Mouse (Mus musculus) spleen, postnatal 4 days (tissue): ENCODE data around the gene Cnot8.

Source experiments
- DNase-seq, 2 experiments: peaks; one replicate each; pipeline ENCODE4 v3.0.0; 2022; ENCODE audit warnings: low spot score in 2 of 2

Gene Cnot8

GRCm38 (mm10) chr11:58156871-58157270 is 52.9 kb downstream of the Cnot8 start:
- DNase-seq = no peak

GRCm38 (mm10) chr11:58165072-58165471 is 61.1 kb downstream of the Cnot8 start:
- no peak for DNase-seq

GRCm38 (mm10) chr11:58167822-58168166 is 63.8 kb downstream of the Cnot8 start:
- DNase-seq = no peak
